ENCODE assay signal across 13 mouse cellular contexts in the genomic region with DNA sequence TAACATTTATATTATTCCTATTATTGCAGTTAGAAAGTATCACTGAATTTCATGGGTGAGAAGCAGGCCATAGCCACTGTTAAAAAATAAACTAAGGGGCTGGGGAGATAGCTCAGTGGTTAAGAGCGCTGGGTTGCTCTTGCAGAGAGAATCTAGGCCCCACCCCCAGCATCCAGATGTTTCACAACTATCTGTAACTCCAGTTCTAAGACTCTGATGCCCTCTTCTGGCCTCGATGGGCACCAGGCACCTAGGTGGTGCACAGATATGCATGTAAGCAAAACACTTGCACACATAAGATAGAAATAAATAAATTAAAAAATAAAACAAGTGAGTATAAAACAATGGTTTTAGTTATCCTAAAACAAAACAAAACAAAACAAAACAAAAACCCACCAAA.
A peak's percentile ranks its signal among the peaks of the same experiment; 100 is the strongest.
DNase-seq lines count a peak whose midpoint lies in the region; ATAC-seq and TF ChIP-seq lines count a peak whose summit lies in the region.
"Had no signal": no experiment of that assay in that cellular context is flagged by ENCODE, and none has a peak within 500 bp of the region (broad histone marks: within the 10 kb centered on the region; RNA-seq: fewer than 3 reads in every experiment).

No protein-coding gene starts in this region.

- TF ChIP-seq POLR2A in lung, adult 2 months (IDR thresholded peaks at IDR 0.05; ENCODE audit: borderline replicate concordance, extremely low read depth, low read depth, low read length): no peak

- no peak overlapping the region for H3K9ac ChIP-seq in lung, postnatal 0 days (replicated peaks; ENCODE audit: low read depth)
- H3K9ac ChIP-seq: hindbrain, embryonic 15.5 days; liver, embryonic 13.5 days had no signal

- H3K4me2 ChIP-seq in lung, postnatal 0 days (replicated peaks; ENCODE audit: low read depth, low read length): no peak overlapping the region
- H3K4me2 ChIP-seq: hindbrain, embryonic 15.5 days; liver, embryonic 13.5 days had no signal

- TF ChIP-seq EP300 in lung, postnatal 0 days (IDR thresholded peaks at IDR 0.05): no peak

- no peaks in the 10 kb centered on the region for H3K36me3 ChIP-seq in lung, postnatal 0 days (ENCODE audit: insufficient read depth, low read length)
- no peaks in the 10 kb centered on the region for H3K36me3 ChIP-seq in limb, embryonic 10.5 days
- H3K36me3 ChIP-seq: hindbrain, embryonic 15.5 days; liver, embryonic 13.5 days had no signal

- H3K9me3 ChIP-seq in lung, postnatal 0 days (ENCODE audit: low read length): no peaks in the 10 kb centered on the region
- H3K9me3 ChIP-seq in limb, embryonic 10.5 days (replicated peaks): no peaks in the 10 kb centered on the region
- H3K9me3 ChIP-seq: hindbrain, embryonic 15.5 days; liver, embryonic 13.5 days had no signal

- intact Hi-C loops in gastrocnemius, adult 2 months (cut with DNase I): no loop called here

- peak; percentile 13; the same call in 1 of the 2 replicates for TF ChIP-seq CTCF in gastrocnemius, adult 2 months (IDR thresholded peaks at IDR 0.05)
- peak; percentile 22; the same call in 1 of the 2 replicates for TF ChIP-seq CTCF in lung, postnatal 0 days (IDR thresholded peaks at IDR 0.05)
- no peak for TF ChIP-seq CTCF in lung, adult 2 months (IDR thresholded peaks at IDR 0.05; ENCODE audit: insufficient read depth, low read length)

- DNase-seq in gastrocnemius, adult 2 months: no peak
- DNase-seq in gastrocnemius, adult 8-10 months (ENCODE audit: low spot score in 2 of 2): no peak
- no peak for DNase-seq in lung, postnatal 0 days (ENCODE audit: low spot score)
- no peak for DNase-seq in lung, adult 2 months
- peak; percentile 21 for DNase-seq in R1 (ENCODE audit: low read depth, low spot score)
- no peak for DNase-seq in right cerebral cortex, postnatal 25 days
- DNase-seq in limb, embryonic 10.5 days (ENCODE audit: low spot score): no peak
- DNase-seq: cerebellum, postnatal 36 days; layer of hippocampus, adult 9-11 months; liver, embryonic 13.5 days had no signal

- H3K4me3 ChIP-seq in gastrocnemius, adult 2 months: no peak overlapping the region
- H3K4me3 ChIP-seq in lung, postnatal 0 days (ENCODE audit: low read depth, low read length): no peak overlapping the region
- H3K4me3 ChIP-seq in lung, adult 2 months (replicated peaks; ENCODE audit: extremely low read depth, low read depth, low read length): no peak overlapping the region
- no peak overlapping the region for H3K4me3 ChIP-seq in limb, embryonic 10.5 days
- H3K4me3 ChIP-seq: hindbrain, embryonic 15.5 days; liver, embryonic 13.5 days had no signal

- no peak for ATAC-seq in lung, postnatal 0 days
- 0 out of 2 replicates have a peak, but pooled peaks have one; percentile 55 for ATAC-seq in megakaryocyte-erythroid progenitor cell, adult 5-6 weeks (replicated peaks; ENCODE audit: low FRiP score, low TSS enrichment, poor library complexity, severe bottlenecking)
- ATAC-seq: CD4-positive, CD25-positive, alpha-beta regulatory T cell, adult 4 months had no signal

- 17% methylated on average over 2 of the region's 2 CpGs for WGBS in lung, postnatal 0 days
- 28% methylated on average over 2 of the region's 2 CpGs for WGBS in lung, adult 2 months
- 27% methylated on average over 2 of the region's 2 CpGs for WGBS in limb, embryonic 10.5 days

- H3K4me1 ChIP-seq in lung, postnatal 0 days (ENCODE audit: insufficient read depth, low read depth, low read length): no peaks in the 10 kb centered on the region
- H3K4me1 ChIP-seq in lung, adult 2 months (ENCODE audit: control insufficient read depth, insufficient read depth, low read length): no peaks in the 10 kb centered on the region
- no peaks in the 10 kb centered on the region for H3K4me1 ChIP-seq in limb, embryonic 10.5 days
- H3K4me1 ChIP-seq: hindbrain, embryonic 15.5 days; liver, embryonic 13.5 days had no signal

- H3K27me3 ChIP-seq in lung, postnatal 0 days (replicated peaks; ENCODE audit: insufficient read depth, low read length): no peaks in the 10 kb centered on the region
- no peaks in the 10 kb centered on the region for H3K27me3 ChIP-seq in limb, embryonic 10.5 days (ENCODE audit: low read depth, poor library complexity, severe bottlenecking)
- H3K27me3 ChIP-seq: hindbrain, embryonic 15.5 days; liver, embryonic 13.5 days had no signal

- no peak overlapping the region for H3K27ac ChIP-seq in gastrocnemius, adult 2 months
- H3K27ac ChIP-seq in lung, postnatal 0 days (ENCODE audit: low read length): no peak overlapping the region
- no peak overlapping the region for H3K27ac ChIP-seq in limb, embryonic 10.5 days
- H3K27ac ChIP-seq: hindbrain, embryonic 15.5 days; liver, embryonic 13.5 days had no signal
